Mouse (Mus musculus) forebrain, embryonic 15.5 days (tissue): ENCODE data around the gene Hepacam. TPM values are rescaled to one million over a fixed set of nuclear protein-coding genes. Genes with fewer than 3 reads are reported as not detected.
A peak's percentile ranks its signal among the peaks of the same experiment; 100 is the strongest.

Experiments
- ATAC-seq: fragments of 200-750 bp; cut with Nextera tagmentation; replicated peaks from 2 replicates; pipeline ENCODE4 v1.8.0; 2017; ENCODE audit warnings: mild to moderate bottlenecking, moderate TSS enrichment, moderate library complexity
- H3K27ac ChIP-seq: fragments of 300-500 bp; sonication (generic); replicated peaks from 2 replicates; pipeline ENCODE4 v1.5.1; 2015; ENCODE audit warnings: mild to moderate bottlenecking, inconsistent platforms
- H3K27me3 ChIP-seq: fragments of 300-500 bp; sonication (generic); 2 replicates; pipeline ENCODE4 v1.6.1; 2015; ENCODE audit warnings: inconsistent platforms
- H3K36me3 ChIP-seq: fragments of 300-500 bp; sonication (generic); 2 replicates; pipeline ENCODE4 v1.6.1; 2015; ENCODE audit warnings: mild to moderate bottlenecking, inconsistent platforms
- H3K4me1 ChIP-seq: fragments of 300-500 bp; sonication (generic); 2 replicates; pipeline ENCODE4 v1.6.1; 2015; ENCODE audit warnings: inconsistent platforms
- H3K4me2 ChIP-seq: fragments of 300-500 bp; sonication (generic); replicated peaks from 2 replicates; pipeline ENCODE4 v1.6.1; 2015; ENCODE audit warnings: mild to moderate bottlenecking, inconsistent platforms
- H3K4me3 ChIP-seq: fragments of 300-500 bp; sonication (generic); 2 replicates; pipeline ENCODE4 v1.5.1; 2015; ENCODE audit warnings: mild to moderate bottlenecking, inconsistent platforms
- H3K9ac ChIP-seq: fragments of 300-500 bp; sonication (generic); replicated peaks from 2 replicates; pipeline ENCODE4 v1.6.1; 2015; ENCODE audit warnings: mild to moderate bottlenecking, inconsistent platforms
- H3K9me3 ChIP-seq: fragments of 300-500 bp; sonication (generic); 2 replicates; pipeline ENCODE4 v1.6.1; 2016; ENCODE audit warnings: inconsistent platforms
- WGBS: fragments of 180-500 bp; shearing (Covaris S2); methylation state at CpG from one replicate; pipeline ENCODE4 v1.1.7; 2015; ENCODE audit warnings: mixed read lengths; 5-methylcytosine and 5-hydroxymethylcytosine counted together
- polyA plus RNA-seq: library from polyadenylated mRNA; unstranded; fragments of >200 nt; fragmentation: Nextera tagmentation; extraction: Ambion mirVana; gene quantifications from 2 replicates; pipeline ENCODE4 v1.2.1, GENCODE M21; 2015

Gene Hepacam
- polyA plus RNA-seq, 1 experiment from 2014 or later = 4.9 TPM

DNA sequence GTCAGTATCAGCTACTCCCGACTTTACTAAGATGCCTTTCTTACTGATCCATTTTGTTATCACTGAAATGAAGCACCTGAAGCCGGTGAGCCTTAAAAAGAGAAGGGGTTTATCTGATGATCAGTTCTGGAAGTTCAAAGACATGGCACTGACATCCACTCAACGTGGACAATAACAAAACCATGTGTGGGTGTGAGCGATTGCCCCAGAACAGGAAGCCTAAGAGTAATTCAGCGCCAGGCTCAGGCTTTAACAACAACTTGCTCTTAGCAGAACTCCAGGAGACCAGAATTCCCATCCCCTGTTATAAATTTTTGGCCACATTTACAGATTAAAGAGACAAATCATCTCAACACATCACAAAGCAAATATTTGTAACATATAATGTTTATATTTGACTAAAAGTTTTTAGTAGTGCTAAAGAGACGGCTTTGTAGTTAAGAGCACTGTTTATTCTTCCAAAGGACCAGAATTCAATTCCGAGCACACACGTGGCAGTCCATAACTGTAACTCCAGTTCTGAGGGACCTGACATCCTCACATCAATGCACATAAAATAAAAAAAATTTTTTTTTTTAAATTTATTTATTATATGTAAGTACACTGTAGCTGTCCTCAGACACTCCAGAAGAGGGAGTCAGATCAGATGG lies 26.5 kb downstream of the Hepacam start:
- H3K9me3 ChIP-seq = no peaks in the 10 kb centered on the region
- H3K36me3 ChIP-seq = no peaks in the 10 kb centered on the region
- H3K4me2 ChIP-seq = no peak overlapping the region
- 79% methylated on average over 8 of the region's 8 CpGs for WGBS
- H3K4me3 ChIP-seq = no peak overlapping the region
- H3K9ac ChIP-seq = no peak overlapping the region
- no peak for ATAC-seq
- no peaks in the 10 kb centered on the region for H3K27me3 ChIP-seq
- no peaks in the 10 kb centered on the region for H3K4me1 ChIP-seq
- H3K27ac ChIP-seq = no peak overlapping the region

- H3K9me3 ChIP-seq = no peaks in the 10 kb centered on the region
- no peak overlapping the region for H3K4me3 ChIP-seq
- H3K36me3 ChIP-seq = no peaks in the 10 kb centered on the region
- H3K27me3 ChIP-seq = no peaks in the 10 kb centered on the region
- no peak overlapping the region for H3K27ac ChIP-seq
- 46% methylated on average over 2 of the region's 2 CpGs for WGBS
- H3K4me2 ChIP-seq = no peak overlapping the region
- no peak for ATAC-seq
- H3K4me1 ChIP-seq = no peaks in the 10 kb centered on the region
- H3K9ac ChIP-seq = no peak overlapping the region
These were observed 33.4 kb downstream of the Hepacam start for GRCm38 (mm10) chr9:37400585-37400984.

DNA sequence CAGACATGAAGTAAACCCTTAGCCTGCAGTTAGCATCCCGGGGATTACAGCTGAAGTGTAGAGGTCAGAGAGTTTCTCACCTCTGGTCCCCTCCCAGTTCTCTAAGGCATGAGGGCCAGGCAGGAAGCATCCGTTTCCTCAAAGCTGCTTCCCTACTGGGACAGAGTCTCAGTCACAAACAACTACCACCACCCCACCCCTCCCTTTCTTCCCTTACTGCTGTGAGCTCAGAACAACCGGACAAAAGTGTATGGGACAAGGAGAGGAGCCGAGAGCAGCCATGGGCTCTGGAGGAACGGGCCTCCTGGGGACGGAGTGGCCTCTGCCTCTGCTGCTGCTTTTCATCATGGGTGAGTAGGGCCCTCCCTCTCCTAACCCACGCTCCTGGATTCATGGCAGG lies 34.7 kb downstream of the Hepacam start, which contains the start of gene Robo4:
Gene Robo4 (plus strand): TSS at position 96 of the 400 bp plus-strand sequence.
- Histone ChIP-seq H3K4me3 (no peak within 1 kb of the TSS), H3K4me2 (no peak within 1 kb of the TSS), H3K36me3 (no peaks in the 10 kb centered on the region), H3K4me1 (no peaks in the 10 kb centered on the region), H3K9ac (no peak within 1 kb of the TSS), H3K27me3 (no peaks in the 10 kb centered on the region), H3K27ac (no peak within 1 kb of the TSS), H3K9me3 (no peaks in the 10 kb centered on the region)
- 21% methylated on average over 7 of the region's 7 CpGs for WGBS
- ATAC-seq = no peak

DNA sequence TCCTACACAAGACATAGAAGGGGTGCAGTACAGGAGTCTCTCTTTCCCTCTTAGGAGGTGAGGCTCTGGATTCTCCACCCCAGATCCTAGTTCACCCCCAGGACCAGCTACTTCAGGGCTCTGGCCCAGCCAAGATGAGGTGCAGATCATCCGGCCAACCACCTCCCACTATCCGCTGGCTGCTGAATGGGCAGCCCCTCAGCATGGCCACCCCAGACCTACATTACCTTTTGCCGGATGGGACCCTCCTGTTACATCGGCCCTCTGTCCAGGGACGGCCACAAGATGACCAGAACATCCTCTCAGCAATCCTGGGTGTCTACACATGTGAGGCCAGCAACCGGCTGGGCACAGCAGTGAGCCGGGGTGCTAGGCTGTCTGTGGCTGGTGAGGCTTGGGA lies 35.4 kb downstream of the Hepacam start:
- Histone ChIP-seq H3K4me3 (no peak overlapping the region), H3K9ac (no peak overlapping the region), H3K4me1 (no peaks in the 10 kb centered on the region), H3K9me3 (no peaks in the 10 kb centered on the region), H3K36me3 (no peaks in the 10 kb centered on the region), H3K27ac (no peak overlapping the region), H3K4me2 (no peak overlapping the region), H3K27me3 (no peaks in the 10 kb centered on the region)
- WGBS = 87% methylated on average over 7 of the region's 7 CpGs
- ATAC-seq = no peak

DNA sequence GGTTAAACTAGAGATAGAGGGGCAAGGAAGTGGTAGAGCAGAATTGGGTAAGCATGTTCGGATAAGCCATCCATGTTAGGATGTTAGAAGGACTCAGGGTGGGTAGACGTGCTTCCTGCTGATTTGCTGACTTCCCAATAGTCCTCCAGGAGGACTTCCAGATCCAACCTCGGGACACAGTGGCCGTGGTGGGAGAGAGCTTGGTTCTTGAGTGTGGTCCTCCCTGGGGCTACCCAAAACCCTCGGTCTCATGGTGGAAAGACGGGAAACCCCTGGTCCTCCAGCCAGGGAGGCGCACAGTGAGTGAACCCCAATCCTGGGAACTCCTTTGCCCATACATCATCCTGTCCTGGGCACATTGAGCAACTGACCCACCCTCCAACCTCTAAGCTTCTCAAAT lies 35.9 kb downstream of the Hepacam start:
- no peaks in the 10 kb centered on the region for H3K36me3 ChIP-seq
- ATAC-seq = no peak
- 0 out of 2 replicates have a peak, but pooled peaks cover 3% of the 10 kb centered on the region for H3K4me1 ChIP-seq
- 91% methylated on average over 7 of the region's 7 CpGs for WGBS
- no peak overlapping the region for H3K4me3 ChIP-seq
- no peak overlapping the region for H3K9ac ChIP-seq
- H3K27ac ChIP-seq = no peak overlapping the region
- H3K4me2 ChIP-seq = no peak overlapping the region
- no peaks in the 10 kb centered on the region for H3K27me3 ChIP-seq
- no peaks in the 10 kb centered on the region for H3K9me3 ChIP-seq

- no peak overlapping the region for H3K4me3 ChIP-seq
These were observed 39.2 kb downstream of the Hepacam start for GRCm38 (mm10) chr9:37406372-37406771.

GRCm38 (mm10) chr9:37407850-37408502 lies 40.8 kb downstream of the Hepacam start:
- Histone ChIP-seq H3K27me3 (no peaks in the 10 kb centered on the region), H3K9ac (no peak overlapping the region), H3K9me3 (no peaks in the 10 kb centered on the region), H3K4me1 (0 out of 2 replicates have a peak, but pooled peaks cover 6% of the 10 kb centered on the region), H3K27ac (no peak overlapping the region), H3K4me3 (0 out of 2 replicates have a peak overlapping the region, but pooled peaks have one; percentile 14), H3K36me3 (no peaks in the 10 kb centered on the region), H3K4me2 (peak overlapping the region; percentile 33)
- peak; percentile 37; the same call in 1 of the 2 replicates for ATAC-seq
- WGBS = 15% methylated on average over 19 of the region's 19 CpGs

More at GRCm38 (mm10) chr9:37406372-37406771, 39.2 kb downstream of the Hepacam start:
- WGBS = 0% methylated on average over 1 of the region's 1 CpGs
- Histone ChIP-seq H3K4me1 (0 out of 2 replicates have a peak, but pooled peaks cover 6% of the 10 kb centered on the region), H3K4me2 (no peak overlapping the region), H3K36me3 (no peaks in the 10 kb centered on the region), H3K27me3 (no peaks in the 10 kb centered on the region), H3K9me3 (no peaks in the 10 kb centered on the region), H3K9ac (no peak overlapping the region), H3K27ac (no peak overlapping the region)
- ATAC-seq = peak; percentile 55

DNA sequence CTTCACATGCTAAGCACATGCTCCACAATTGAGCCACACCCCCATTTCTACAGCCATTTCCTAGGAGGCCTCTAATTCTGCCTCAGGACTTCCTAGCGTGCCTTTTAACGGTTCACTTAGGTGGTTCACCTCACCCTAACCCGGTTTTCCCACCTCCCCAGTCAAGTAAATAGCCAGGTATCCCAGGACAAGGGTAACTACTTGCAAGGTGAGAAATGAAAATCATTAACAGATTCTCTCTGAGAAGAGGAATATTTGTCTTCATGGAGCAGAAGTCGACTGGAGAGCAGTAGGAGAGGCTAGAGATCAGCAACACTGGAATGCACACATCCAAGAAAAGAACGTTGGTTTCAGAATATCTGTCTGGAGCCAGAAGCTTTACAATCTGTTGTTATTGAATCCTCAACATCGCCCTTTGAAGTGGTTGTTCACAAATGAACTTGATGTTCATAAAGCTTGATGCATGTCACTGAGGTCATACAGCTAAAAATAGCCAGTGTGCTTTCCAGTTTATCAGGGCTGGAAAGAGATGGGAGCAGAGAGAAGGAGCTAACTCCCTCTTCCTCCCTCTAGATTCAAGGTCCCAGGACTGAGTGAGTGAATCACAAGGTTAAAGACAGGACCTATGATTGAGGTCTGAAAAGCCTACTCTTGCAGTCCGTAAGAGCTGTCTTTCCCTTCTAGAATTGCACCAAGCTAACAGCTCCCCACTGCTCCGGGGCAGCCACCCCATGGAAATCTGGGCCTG lies 42.7 kb downstream of the Hepacam start:
- H3K9ac ChIP-seq = no peak overlapping the region
- H3K9me3 ChIP-seq = no peaks in the 10 kb centered on the region
- H3K36me3 ChIP-seq = no peaks in the 10 kb centered on the region
- H3K4me1 ChIP-seq = 0 out of 2 replicates have a peak, but pooled peaks cover 6% of the 10 kb centered on the region
- 86% methylated on average over 8 of the region's 8 CpGs for WGBS
- H3K4me3 ChIP-seq = no peak overlapping the region
- H3K27me3 ChIP-seq = no peaks in the 10 kb centered on the region
- H3K4me2 ChIP-seq = no peak overlapping the region
- no peak for ATAC-seq
- no peak overlapping the region for H3K27ac ChIP-seq

DNA sequence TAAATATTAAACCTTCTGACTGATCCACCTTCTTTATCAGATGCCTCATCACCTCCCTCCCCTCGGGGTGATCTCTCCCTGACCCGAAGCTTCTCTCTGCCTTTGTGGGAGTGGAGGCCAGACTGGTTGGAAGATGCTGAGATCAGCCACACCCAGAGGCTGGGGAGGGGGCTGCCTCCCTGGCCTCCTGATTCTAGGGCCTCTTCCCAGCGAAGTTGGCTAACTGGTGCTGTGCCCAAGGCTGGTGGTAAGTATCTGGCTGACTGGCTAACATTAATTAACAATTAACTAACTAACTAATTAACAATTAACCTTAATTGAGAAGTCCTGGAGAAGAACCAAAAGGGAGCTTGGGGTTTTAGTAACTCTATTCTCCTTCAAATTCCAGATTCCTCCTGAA lies 45.8 kb downstream of the Hepacam start:
- no peaks in the 10 kb centered on the region for H3K27me3 ChIP-seq
- WGBS = 52% methylated on average over 3 of the region's 3 CpGs
- no peak for ATAC-seq
- no peak overlapping the region for H3K9ac ChIP-seq
- H3K9me3 ChIP-seq = no peaks in the 10 kb centered on the region
- H3K36me3 ChIP-seq = no peaks in the 10 kb centered on the region
- H3K27ac ChIP-seq = no peak overlapping the region
- no peak overlapping the region for H3K4me2 ChIP-seq
- H3K4me3 ChIP-seq = no peak overlapping the region
- H3K4me1 ChIP-seq = 0 out of 2 replicates have a peak, but pooled peaks cover 3% of the 10 kb centered on the region

DNA sequence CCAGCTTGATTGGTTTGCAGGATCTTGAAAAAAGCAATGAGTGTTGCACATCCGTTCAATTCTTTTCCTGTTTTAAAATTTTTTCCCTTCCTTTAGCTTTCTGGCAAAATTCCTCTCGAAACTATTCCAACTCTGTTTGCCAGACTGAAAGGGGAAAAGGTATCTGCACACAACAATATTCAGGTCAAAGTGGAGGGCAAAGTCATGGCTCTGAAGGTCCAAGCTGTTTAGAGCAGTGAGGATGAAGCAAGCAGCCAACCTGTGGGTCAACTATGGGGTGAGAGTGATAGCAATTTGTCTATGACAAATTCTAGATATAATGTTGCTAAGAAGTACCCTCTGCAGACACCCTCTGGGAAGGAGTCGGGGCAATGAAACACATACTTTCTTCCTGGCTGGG lies 47.5 kb downstream of the Hepacam start:
- Histone ChIP-seq H3K9me3 (no peaks in the 10 kb centered on the region), H3K27ac (no peak overlapping the region), H3K4me2 (no peak overlapping the region), H3K9ac (no peak overlapping the region), H3K27me3 (no peaks in the 10 kb centered on the region), H3K4me1 (no peaks in the 10 kb centered on the region), H3K4me3 (no peak overlapping the region), H3K36me3 (no peaks in the 10 kb centered on the region)
- ATAC-seq = no peak
- 85% methylated on average over 3 of the region's 3 CpGs for WGBS

DNA sequence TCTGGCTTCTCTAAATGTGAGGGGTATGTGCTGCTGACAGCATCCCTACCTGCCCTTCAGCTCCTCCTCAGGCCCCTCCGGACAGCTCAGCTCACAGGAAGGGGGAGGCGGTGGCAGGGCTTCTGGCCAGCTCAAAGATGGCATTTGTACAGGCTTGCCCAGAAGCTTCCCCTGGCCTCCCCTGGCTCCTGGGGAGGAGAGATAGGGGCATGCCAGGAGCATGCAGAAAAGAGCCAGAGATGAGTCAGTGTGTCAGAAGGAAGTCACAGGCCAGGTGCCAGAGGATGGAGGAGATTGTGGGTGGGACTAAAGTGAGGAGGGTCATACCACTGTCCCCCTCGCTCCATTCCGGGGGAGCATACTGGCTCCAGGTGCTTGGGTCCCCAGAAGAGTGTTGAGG lies 51.6 kb downstream of the Hepacam start:
- Histone ChIP-seq H3K4me1 (peaks cover 8% of the 10 kb centered on the region), H3K27me3 (no peaks in the 10 kb centered on the region), H3K9me3 (no peaks in the 10 kb centered on the region), H3K4me3 (no peak overlapping the region), H3K9ac (no peak overlapping the region), H3K36me3 (no peaks in the 10 kb centered on the region), H3K27ac (no peak overlapping the region), H3K4me2 (no peak overlapping the region)
- ATAC-seq = no peak
- WGBS = 97% methylated on average over 4 of the region's 4 CpGs

DNA sequence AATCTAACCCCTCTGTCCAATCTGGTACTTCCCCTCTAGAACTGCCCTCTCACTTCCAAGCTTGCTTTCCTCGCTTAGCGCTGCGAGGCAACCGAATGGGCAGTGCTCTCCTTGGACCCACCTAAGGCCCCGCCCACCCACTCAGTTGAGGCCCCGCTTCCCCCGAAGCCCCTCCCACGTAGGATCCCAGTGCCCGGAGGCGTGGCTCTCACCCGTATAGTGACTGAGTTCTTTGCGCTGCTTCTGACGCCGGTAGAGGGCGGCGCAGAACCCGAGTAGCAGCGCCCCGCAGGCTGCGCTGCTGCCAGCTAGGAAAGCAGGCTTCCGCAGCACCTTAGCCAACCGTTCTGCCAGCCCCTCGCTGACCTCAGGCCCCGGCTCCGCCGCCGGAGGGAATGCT lies 53.5 kb downstream of the Hepacam start:
- H3K27ac ChIP-seq = no peak overlapping the region
- H3K4me3 ChIP-seq = peak overlapping the region; percentile 31
- H3K9me3 ChIP-seq = no peaks in the 10 kb centered on the region
- no peaks in the 10 kb centered on the region for H3K36me3 ChIP-seq
- H3K4me1 ChIP-seq = peaks cover 8% of the 10 kb centered on the region
- ATAC-seq = peak; percentile 88
- H3K27me3 ChIP-seq = no peaks in the 10 kb centered on the region
- under 1% methylated on average over 27 of the region's 27 CpGs for WGBS
- H3K9ac ChIP-seq = no peak overlapping the region; the same call in 1 of the 2 replicates
- peak overlapping the region; percentile 44 for H3K4me2 ChIP-seq
